Mouse (Mus musculus) frontal cortex, postnatal 36 days (tissue): ENCODE measurements around the gene Fstl3.

Source experiments
- DNase-seq, 2 experiments: peaks; one replicate each; pipeline ENCODE4 v3.0.0; 2022; ENCODE audit warnings: low spot score in 2 of 2

Gene Fstl3

GRCm38 (mm10) chr10:79760603-79761143, 16.4 kb upstream of the Fstl3 start:
- no peak for DNase-seq

- no peak for DNase-seq
These were observed 14.2 kb upstream of the Fstl3 start for GRCm38 (mm10) chr10:79762875-79763274.

GRCm38 (mm10) chr10:79764234-79764633, 12.8 kb upstream of the Fstl3 start:
- no peak for DNase-seq

GRCm38 (mm10) chr10:79765228-79765745, 11.8 kb upstream of the Fstl3 start:
- DNase-seq = no peak

GRCm38 (mm10) chr10:79766001-79766507, 11.0 kb upstream of the Fstl3 start:
- DNase-seq = no peak

- peak; percentile 99 to 100 for DNase-seq
These were observed 10.4 kb upstream of the Fstl3 start, which contains the start of gene Rnf126 for GRCm38 (mm10) chr10:79766508-79767325. Rnf126 (minus strand) TSS chr10:79766952.

- peak; percentile 93 to 97 for DNase-seq
These were observed 9.5 kb upstream of the Fstl3 start for GRCm38 (mm10) chr10:79767372-79768244.

- DNase-seq = peak; percentile 72 to 80
These were observed 8.7 kb upstream of the Fstl3 start for GRCm38 (mm10) chr10:79768400-79768799.

GRCm38 (mm10) chr10:79769329-79769728, 7.7 kb upstream of the Fstl3 start:
- DNase-seq = no peak

- no peak for DNase-seq
These were observed 4.8 kb upstream of the Fstl3 start for GRCm38 (mm10) chr10:79772320-79772719.

- no peak for DNase-seq
These were observed 3.9 kb upstream of the Fstl3 start for GRCm38 (mm10) chr10:79773208-79773607.

- no peak for DNase-seq
These were observed 2.4 kb upstream of the Fstl3 start for GRCm38 (mm10) chr10:79774486-79775279.

GRCm38 (mm10) chr10:79778006-79778405, 934 bp downstream of the Fstl3 start:
- DNase-seq = no peak

GRCm38 (mm10) chr10:79779193-79779592, 2.1 kb downstream of the Fstl3 start:
- no peak for DNase-seq

- peak; percentile 94 to 97 for DNase-seq
These were observed 3.0 kb downstream of the Fstl3 start for GRCm38 (mm10) chr10:79779784-79780663.

- no peak for DNase-seq
These were observed 3.6 kb downstream of the Fstl3 start for GRCm38 (mm10) chr10:79780664-79781015.

- no peak for DNase-seq
These were observed 4.1 kb downstream of the Fstl3 start for GRCm38 (mm10) chr10:79781139-79781538.

- no peak for DNase-seq
These were observed 4.9 kb downstream of the Fstl3 start for GRCm38 (mm10) chr10:79781956-79782355.

GRCm38 (mm10) chr10:79783050-79783449, 6.0 kb downstream of the Fstl3 start:
- DNase-seq = no peak
